Mouse (Mus musculus) lung, embryonic 14.5 days (tissue): ENCODE measurements around the gene Tmem252. TPM values are rescaled to one million over a fixed set of nuclear protein-coding genes. Genes with fewer than 3 reads are reported as not detected.
"Not testable (repeated sequence)": the region's sequence is repeated elsewhere in the genome, so short reads cannot be mapped to it uniquely, and the experiment has no call there.

Source experiments
- ATAC-seq: fragments of 200-750 bp; cut with Nextera tagmentation; 2 replicates; pipeline ENCODE4 v1.8.0; 2017; ENCODE audit warnings: mild to moderate bottlenecking, moderate TSS enrichment, moderate library complexity; ENCODE audit not compliant: insufficient read depth
- DNase-seq: peaks from one replicate; pipeline ENCODE4 v3.0.0-alpha.2; 2015
- H3K27ac ChIP-seq: fragments of 300-500 bp; sonication (generic); 2 replicates; pipeline ENCODE4 v1.5.1; 2014; ENCODE audit warnings: low read depth, mild to moderate bottlenecking, moderate library complexity
- H3K27me3 ChIP-seq: fragments of 300-500 bp; sonication (generic); 2 replicates; pipeline ENCODE4 v1.6.1; 2014; ENCODE audit warnings: low read length, control low read depth; ENCODE audit not compliant: insufficient read depth
- H3K36me3 ChIP-seq: fragments of 300-500 bp; sonication (generic); 2 replicates; pipeline ENCODE4 v1.6.1; 2014; ENCODE audit warnings: control low read depth; ENCODE audit not compliant: insufficient read depth
- H3K4me1 ChIP-seq: fragments of 300-500 bp; sonication (generic); 2 replicates; pipeline ENCODE4 v1.6.1; 2014; ENCODE audit warnings: antibody characterized with exemption, control low read depth; ENCODE audit not compliant: insufficient read depth
- H3K4me2 ChIP-seq: fragments of 300-500 bp; sonication (generic); 2 replicates; pipeline ENCODE4 v1.6.1; 2014; ENCODE audit warnings: mild to moderate bottlenecking
- H3K4me3 ChIP-seq: fragments of 300-500 bp; sonication (generic); 2 replicates; pipeline ENCODE4 v1.5.1; 2014; ENCODE audit warnings: low read depth, low read length
- H3K9ac ChIP-seq: fragments of 300-500 bp; sonication (generic); 2 replicates; pipeline ENCODE4 v1.6.1; 2014
- H3K9me3 ChIP-seq: fragments of 300-500 bp; sonication (generic); 2 replicates; pipeline ENCODE4 v1.6.1; 2016; ENCODE audit warnings: low read depth, low read length, control low read depth
- CTCF ChIP-seq: IDR thresholded peaks from 2 replicates; pipeline ENCODE4 v1.5.1; 2016; ENCODE audit warnings: antibody characterized with exemption, low read depth
- WGBS: fragments of 180-500 bp; shearing (Covaris S2); extraction: QIAGEN DNeasy Blood & Tissue Kit; methylation state at CpG from one replicate; pipeline ENCODE4 v1.1.7; 2014; 5-methylcytosine and 5-hydroxymethylcytosine counted together
- polyA plus RNA-seq: library from polyadenylated mRNA; unstranded; fragments of >200 nt; fragmentation: Nextera tagmentation; extraction: Ambion mirVana; gene quantifications from 2 replicates; pipeline ENCODE4 v1.2.1, GENCODE M21; 2014

Tmem252 gene
- polyA plus RNA-seq, 1 experiment from 2014 or later = 3.0 TPM

DNA sequence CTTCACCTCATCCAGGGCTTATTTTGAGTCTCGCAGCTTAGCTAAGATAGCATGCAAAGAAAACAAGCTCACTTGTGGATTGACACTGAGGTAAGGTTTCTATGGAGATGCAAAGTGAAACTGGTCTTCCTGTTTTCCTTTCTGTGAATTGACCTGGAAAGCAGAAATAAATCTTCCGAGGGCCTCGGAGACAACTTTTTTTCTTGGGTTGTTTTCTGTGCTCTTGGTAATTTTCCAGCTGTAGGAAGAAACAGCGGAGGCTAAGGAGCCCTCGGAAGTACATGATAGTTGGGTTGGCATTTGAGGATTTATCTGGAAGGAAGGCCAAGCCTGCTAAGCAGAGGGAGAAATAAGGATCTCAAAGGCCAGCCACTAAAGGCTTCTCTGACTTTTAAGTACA lies 24.8 kb downstream of the Tmem252 start:
- ATAC-seq = no peak
- DNase-seq = no peak
- Histone ChIP-seq H3K27me3 (no peaks in the 10 kb centered on the region), H3K4me2 (no peak overlapping the region), H3K36me3 (no peaks in the 10 kb centered on the region), H3K9me3 (no peaks in the 10 kb centered on the region), H3K4me1 (peaks cover 3% of the 10 kb centered on the region; the same call in 1 of the 2 replicates), H3K27ac (no peak overlapping the region), H3K4me3 (no peak overlapping the region), H3K9ac (no peak overlapping the region)
- TF ChIP-seq CTCF = no peak
- 38% methylated on average over 5 of the region's 5 CpGs for WGBS

DNA sequence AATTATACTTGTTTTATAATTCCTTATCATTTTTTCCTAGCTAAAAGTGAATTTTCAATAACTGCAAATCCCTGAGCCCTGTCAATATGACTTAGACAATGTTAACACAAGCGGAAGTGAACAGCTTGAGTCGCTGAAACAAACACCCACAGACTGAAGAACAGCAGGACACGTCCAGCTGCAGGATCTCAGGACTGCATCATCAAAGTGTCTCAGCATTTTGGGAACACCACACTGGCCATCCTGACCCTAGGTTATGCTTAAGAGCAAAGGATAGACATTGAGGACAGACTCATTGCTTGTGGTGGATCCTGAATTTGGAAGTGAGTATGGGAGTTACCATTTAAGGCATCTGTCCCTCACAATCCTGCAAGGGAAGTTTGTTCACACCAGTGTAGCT lies 25.4 kb downstream of the Tmem252 start:
- H3K27ac ChIP-seq = no peak overlapping the region
- no peaks in the 10 kb centered on the region for H3K9me3 ChIP-seq
- H3K4me2 ChIP-seq = no peak overlapping the region
- 29% methylated on average over 3 of the region's 3 CpGs for WGBS
- H3K4me3 ChIP-seq = no peak overlapping the region
- H3K36me3 ChIP-seq = no peaks in the 10 kb centered on the region
- H3K4me1 ChIP-seq = peaks cover 3% of the 10 kb centered on the region; the same call in 1 of the 2 replicates
- ATAC-seq = peak; percentile 38; the same call in 1 of the 2 replicates
- DNase-seq = peak; percentile 75
- TF ChIP-seq CTCF = no peak
- no peak overlapping the region for H3K9ac ChIP-seq
- H3K27me3 ChIP-seq = no peaks in the 10 kb centered on the region

GRCm38 (mm10) chr19:24699910-24700309 lies 26.1 kb downstream of the Tmem252 start:
- peaks cover 8% of the 10 kb centered on the region for H3K4me1 ChIP-seq
- H3K4me2 ChIP-seq = no peak overlapping the region
- no peaks in the 10 kb centered on the region for H3K36me3 ChIP-seq
- H3K9me3 ChIP-seq = no peaks in the 10 kb centered on the region
- H3K27me3 ChIP-seq = no peaks in the 10 kb centered on the region
- H3K9ac ChIP-seq = no peak overlapping the region
- H3K27ac ChIP-seq = no peak overlapping the region
- DNase-seq = peak; percentile 58
- no peak overlapping the region for H3K4me3 ChIP-seq
- no peak for ATAC-seq
- TF ChIP-seq CTCF = peak; percentile 50; the same call in 1 of the 2 replicates

DNA sequence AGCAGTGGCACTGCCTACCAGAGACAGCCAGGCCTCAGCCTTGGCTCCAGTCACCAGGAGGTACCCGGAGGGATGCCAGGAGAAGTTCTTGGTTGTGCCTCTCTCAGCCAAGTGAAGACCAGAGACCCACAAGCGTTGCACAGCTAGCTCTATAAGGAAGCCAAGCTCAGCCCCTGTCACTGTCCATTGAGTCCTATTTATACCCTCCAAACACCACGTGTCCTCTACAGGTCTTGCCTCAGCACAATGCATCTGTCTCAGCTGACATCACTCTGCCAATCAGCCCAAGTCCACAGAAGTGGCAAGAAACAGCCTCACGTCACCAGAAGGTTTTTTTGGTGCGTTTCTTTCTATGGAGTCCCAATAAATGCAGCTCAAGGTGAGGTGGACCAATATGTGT lies 26.9 kb downstream of the Tmem252 start:
- no peak for DNase-seq
- H3K9ac ChIP-seq = no peak overlapping the region

DNA sequence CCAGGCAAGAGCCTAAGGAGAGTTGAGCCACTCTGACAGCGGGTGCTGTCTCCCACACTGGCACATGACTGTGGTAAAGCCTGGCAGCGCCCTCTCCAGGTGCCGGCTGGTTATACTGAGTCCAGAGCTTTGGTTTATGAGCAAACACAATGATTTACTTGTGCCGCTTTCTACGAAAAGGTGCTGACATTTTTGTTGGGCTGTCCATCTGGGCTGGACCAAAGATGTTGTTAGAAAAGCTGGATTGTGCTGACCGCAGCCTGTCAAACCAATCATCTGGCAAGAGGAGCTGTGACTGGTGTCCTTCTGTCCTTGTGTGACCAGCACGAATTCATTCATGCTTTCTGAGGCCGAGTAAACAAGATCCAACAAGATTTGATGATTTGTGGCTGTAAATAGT lies 27.9 kb downstream of the Tmem252 start:
- H3K9ac ChIP-seq = no peak overlapping the region
- H3K27ac ChIP-seq = no peak overlapping the region
- TF ChIP-seq CTCF = no peak; the same call in 1 of the 2 replicates
- no peak for ATAC-seq
- 61% methylated on average over 8 of the region's 8 CpGs for WGBS
- no peak overlapping the region for H3K4me2 ChIP-seq
- H3K4me1 ChIP-seq = peaks cover 11% of the 10 kb centered on the region
- no peaks in the 10 kb centered on the region for H3K9me3 ChIP-seq
- no peak for DNase-seq
- H3K4me3 ChIP-seq = no peak overlapping the region
- no peaks in the 10 kb centered on the region for H3K36me3 ChIP-seq
- no peaks in the 10 kb centered on the region for H3K27me3 ChIP-seq

More for the DNA sequence above, 26.9 kb downstream of the Tmem252 start:
- no peaks in the 10 kb centered on the region for H3K9me3 ChIP-seq
- H3K36me3 ChIP-seq = no peaks in the 10 kb centered on the region
- no peak for ATAC-seq
- H3K4me2 ChIP-seq = no peak overlapping the region
- H3K4me1 ChIP-seq = peaks cover 11% of the 10 kb centered on the region
- no peak for TF ChIP-seq CTCF
- no peak overlapping the region for H3K27ac ChIP-seq
- H3K4me3 ChIP-seq = no peak overlapping the region
- no peaks in the 10 kb centered on the region for H3K27me3 ChIP-seq
- WGBS = 75% methylated on average over 5 of the region's 5 CpGs

- DNase-seq = peak; percentile 44
- WGBS = 52% methylated on average over 1 of the region's 1 CpGs
- H3K27ac ChIP-seq = peak overlapping the region; percentile 9; the same call in 1 of the 2 replicates
- H3K4me1 ChIP-seq = peaks cover 14% of the 10 kb centered on the region
- not testable (repeated sequence) for H3K4me2 ChIP-seq, H3K27me3 ChIP-seq, H3K9ac ChIP-seq, H3K4me3 ChIP-seq, H3K9me3 ChIP-seq, ATAC-seq, H3K36me3 ChIP-seq
- TF ChIP-seq CTCF = peak; percentile 48; the same call in 1 of the 2 replicates
Measured at GRCm38 (mm10) chr19:24703168-24703567, 29.4 kb downstream of the Tmem252 start.

- DNase-seq = peak; percentile 88
Measured at GRCm38 (mm10) chr19:24703680-24704079, 29.9 kb downstream of the Tmem252 start.

More at GRCm38 (mm10) chr19:24703680-24704079, 29.9 kb downstream of the Tmem252 start:
- no peak for TF ChIP-seq CTCF
- Histone ChIP-seq H3K9ac (no peak overlapping the region), H3K36me3 (no peaks in the 10 kb centered on the region), H3K27me3 (no peaks in the 10 kb centered on the region), H3K9me3 (no peaks in the 10 kb centered on the region), H3K27ac (0 out of 2 replicates have a peak overlapping the region, but pooled peaks have one; percentile 19), H3K4me3 (no peak overlapping the region), H3K4me1 (peaks cover 15% of the 10 kb centered on the region), H3K4me2 (no peak overlapping the region)
- 38% methylated on average over 8 of the region's 8 CpGs for WGBS
- ATAC-seq = peak; percentile 78; the same call in 1 of the 2 replicates
